Mouse (Mus musculus) bone marrow, adult 2 months (tissue): ENCODE data around the gene Gm20431.

Experiments
- CTCF ChIP-seq: fragments of 200-500 bp; IDR thresholded peaks from 2 replicates; pipeline ENCODE4 v1.5.1; 2011; ENCODE audit warnings: low read length, control low read depth; ENCODE audit not compliant: control insufficient read depth, insufficient read depth
- POLR2A ChIP-seq: fragments of 200-500 bp; IDR thresholded peaks from 2 replicates; pipeline ENCODE4 v1.6.1; 2011; ENCODE audit warnings: low read depth, mild to moderate bottlenecking, control low read depth, low read length, borderline replicate concordance; ENCODE audit not compliant: control insufficient read depth

DNA sequence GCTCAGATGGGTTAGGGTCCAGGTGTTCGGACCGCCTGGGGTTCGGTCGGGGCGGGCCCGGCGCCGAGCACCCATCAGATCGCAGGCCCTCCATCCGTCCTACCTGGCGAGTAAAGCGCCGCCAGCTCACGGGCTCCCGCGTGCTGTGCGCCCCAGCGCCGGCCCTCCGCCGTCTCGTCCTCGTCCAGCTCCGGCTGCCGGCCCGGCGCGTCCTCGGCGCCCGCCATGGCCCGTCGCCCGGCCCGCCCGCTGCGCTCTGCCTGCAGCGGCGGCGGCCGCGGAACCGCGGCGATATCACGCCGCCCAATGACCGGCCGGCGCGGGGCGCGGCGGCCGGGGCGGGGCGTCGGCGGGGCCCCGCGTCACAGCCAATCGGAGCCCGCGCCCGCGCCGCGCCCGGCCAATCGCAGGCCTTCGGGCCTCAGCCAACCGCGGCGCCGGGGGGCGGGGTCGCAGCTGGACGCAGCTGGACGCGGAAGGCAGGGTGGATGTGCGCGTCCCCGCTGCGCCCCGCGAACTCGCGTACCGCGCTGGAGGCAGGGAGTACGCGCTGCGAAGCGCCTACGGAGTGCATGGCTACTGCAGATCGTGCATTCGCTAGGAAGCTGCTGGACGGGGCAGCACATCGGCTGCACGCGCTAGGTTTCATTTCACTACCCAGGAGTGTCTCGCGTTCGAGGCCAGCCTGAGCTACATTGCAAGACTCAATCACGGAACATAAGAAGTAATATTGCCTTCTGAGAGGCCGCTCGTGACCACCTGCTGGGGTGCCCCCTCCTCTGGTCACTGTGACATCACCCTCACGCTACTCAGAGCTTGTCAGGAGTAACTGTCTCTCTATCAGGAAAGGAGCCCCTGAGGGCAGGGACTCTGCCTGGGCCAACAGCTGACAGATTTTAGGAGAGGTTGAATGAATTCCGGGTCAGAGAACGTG lies at the start of gene Gm20431:
- no peak for TF ChIP-seq CTCF
- peak; percentile 83 for TF ChIP-seq POLR2A
